Mouse (Mus musculus): ENCODE measurements at regions not wholly inside any gene's neighbourhood (a gene's known extent, or its start where the extent isn't known, plus 50 kb on each side); places are given as distances from the start of the nearest gene placed in this dataset.

DNA sequence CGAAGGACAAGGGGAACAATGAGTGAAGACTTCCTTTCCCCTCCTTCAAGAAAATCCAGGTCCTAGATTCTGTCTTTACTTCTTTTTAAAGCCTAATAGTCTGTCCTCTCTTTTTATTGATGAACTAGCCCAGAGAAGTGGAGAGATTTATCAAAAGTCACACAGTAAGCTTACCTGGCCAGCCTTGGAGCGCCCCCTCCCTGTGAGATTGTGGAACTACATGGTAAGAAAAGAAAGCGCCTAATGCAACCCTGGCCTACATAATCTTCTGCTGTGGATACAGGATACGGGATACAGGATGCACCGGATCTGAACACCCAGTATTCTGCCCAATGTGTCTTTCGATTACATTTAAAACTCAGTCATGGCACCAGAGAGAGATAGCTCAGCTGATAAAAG is 132.6 kb upstream of the Gm12830 start:
- TF ChIP-seq USF1 (IDR thresholded peaks at IDR 0.05; ENCODE audit: low read depth, low read length) (no peak), CHD2 (IDR thresholded peaks at IDR 0.05; ENCODE audit: low read length) (no peak), UBTF (IDR thresholded peaks at IDR 0.05; ENCODE audit: low read depth, low read length) (no peak)
